Mouse (Mus musculus): ENCODE data around the gene Gm16485.

DNA sequence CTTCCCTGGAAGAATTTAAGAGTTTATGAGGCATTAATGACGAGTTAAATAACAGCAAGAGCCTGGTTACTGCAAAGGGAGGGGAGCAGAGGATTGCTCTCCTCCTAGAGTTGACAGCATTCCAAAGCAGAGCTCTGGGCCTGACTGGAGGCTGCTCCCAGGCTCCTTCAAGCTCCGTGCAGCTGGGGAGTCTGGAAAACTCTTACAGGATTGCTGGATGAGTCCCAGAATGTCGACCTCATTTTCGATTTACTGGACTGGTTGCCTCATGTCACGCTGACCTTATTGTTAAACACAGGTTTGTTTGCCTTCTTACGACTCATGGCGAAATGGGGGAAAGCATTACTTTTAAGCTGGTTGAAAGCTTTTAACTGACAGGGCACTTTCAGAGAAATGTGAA lies 1.4 kb upstream of the Gm16485 start:
- TF ChIP-seq POLR2A (IDR thresholded peaks at IDR 0.05; ENCODE audit: control insufficient read depth in 1 of 2, insufficient read depth in 1 of 2, low read depth in 1 of 2, low read length in 2 of 2, poor library complexity in 1 of 2) (no peak), NELFE (IDR thresholded peaks at IDR 0.05; ENCODE audit: low read depth, low read length) (no peak), POLR2AphosphoS2 (IDR thresholded peaks at IDR 0.05; ENCODE audit: low read length) (no peak), MAX (IDR thresholded peaks at IDR 0.05; ENCODE audit: low read length) (no peak)
